In genomic region chr1:165771491-165771897, GRCm38 (mm10) we compare ENCODE assay signal across 8 mouse cellular contexts. TPM values are rescaled to one million over a fixed set of nuclear protein-coding genes. Genes with fewer than 3 reads are reported as not detected.
DNase-seq lines count a peak whose midpoint lies in the region; ATAC-seq and TF ChIP-seq lines count a peak whose summit lies in the region.

No protein-coding gene starts in this region.

- H3K9ac ChIP-seq in hindbrain, embryonic 16.5 days (ENCODE audit: low read depth, low read length), result no peak overlapping the region

- ATAC-seq in hindbrain, embryonic 16.5 days, result peak; percentile 68
- ATAC-seq in megakaryocyte-erythroid progenitor cell, adult 5-6 weeks (replicated peaks; ENCODE audit: low FRiP score, low TSS enrichment, poor library complexity, severe bottlenecking), result peak; percentile 78

- intact Hi-C loops in gastrocnemius, adult 2 months (cut with DNase I), result loop anchor here (10.0 kb wide), 2 partner anchors 233 to 603 kb away; partner anchors contain the start of genes Pou2f1 and Tada1
- intact Hi-C loops in left cerebral cortex, postnatal 25 days (cut with DNase I), result loop anchor here (10.0 kb wide), 1 partner anchor 593 kb away; no protein-coding TSS in a partner anchor

- H3K4me1 ChIP-seq in hindbrain, embryonic 16.5 days (ENCODE audit: control insufficient read depth, insufficient read depth, low read depth, low read length), result peaks cover 5% of the 10 kb centered on the region; the same call in 1 of the 2 replicates

- WGBS in hindbrain, embryonic 16.5 days, result 2% methylated on average over 12 of the region's 12 CpGs

- H3K36me3 ChIP-seq in hindbrain, embryonic 16.5 days (ENCODE audit: control insufficient read depth, insufficient read depth, low read length), result peaks cover 4% of the 10 kb centered on the region; the same call in 1 of the 2 replicates

- DNase-seq in ZHBTc4 (ENCODE audit: low read depth, low spot score), result peak; percentile 95
- DNase-seq in cerebellum, postnatal 36 days, result peak; percentile 65 to 67
- peak; percentile 84 for DNase-seq in gastrocnemius, adult 2 months
- DNase-seq in left cerebral cortex, postnatal 25 days (ENCODE audit: low spot score in 2 of 2), result peak; percentile 54
- DNase-seq in right cerebral cortex, postnatal 14 days, result peak; percentile 70
- peak; percentile 71 to 81 for DNase-seq in urinary bladder, postnatal 36 days (ENCODE audit: low spot score in 2 of 2)

- H3K4me3 ChIP-seq in gastrocnemius, adult 2 months, result peak overlapping the region; percentile 33; the same call in 1 of the 2 replicates
- no peak overlapping the region for H3K4me3 ChIP-seq in hindbrain, embryonic 16.5 days (ENCODE audit: low read length)

- H3K27me3 ChIP-seq in hindbrain, embryonic 16.5 days (replicated peaks; ENCODE audit: control insufficient read depth, insufficient read depth, low read length), result peaks cover 6% of the 10 kb centered on the region; the same call in 1 of the 2 replicates

- H3K9me3 ChIP-seq in hindbrain, embryonic 16.5 days (ENCODE audit: control insufficient read depth, low read length), result no peaks in the 10 kb centered on the region

- peak overlapping the region; percentile 12; the same call in 1 of the 2 replicates for H3K27ac ChIP-seq in gastrocnemius, adult 2 months
- H3K27ac ChIP-seq in hindbrain, embryonic 16.5 days (ENCODE audit: low read depth, low read length), result no peak overlapping the region

- peak; percentile 95 for TF ChIP-seq CTCF in gastrocnemius, adult 2 months (IDR thresholded peaks at IDR 0.05)

- H3K4me2 ChIP-seq in hindbrain, embryonic 16.5 days (ENCODE audit: low read length), result peak overlapping the region; percentile 20; the same call in 1 of the 2 replicates

RNA-seq across cellular contexts. Expression of gene Creg1, which starts 7.9 kb away (rescaled TPM):
- total RNA-seq in gastrocnemius, adult 2 months (2021), result 10 to 100 TPM; 46.2 to 67.4 TPM
- 42.8 and 42.9 TPM in 2 replicates for polyA plus RNA-seq in hindbrain, embryonic 16.5 days (2015; fragmentation: Nextera tagmentation; extraction: Ambion mirVana)
- 10 to 100 TPM; 27.1 to 28.5 TPM for total RNA-seq in left cerebral cortex, postnatal 25 days (2021)
- 189 and 232 TPM in 2 replicates for total RNA-seq in megakaryocyte-erythroid progenitor cell, adult 5-6 weeks (2014; fragmentation: Nextera tagmentation)
- 159 and 165 TPM in 2 replicates for total RNA-seq in megakaryocyte-erythroid progenitor cell, adult 5-6 weeks (2017)

RNA-seq across cellular contexts. Expression of gene Cd247, which starts 17.0 kb away (rescaled TPM):
- total RNA-seq in gastrocnemius, adult 2 months (2021), result under 1 TPM; 0.17 to 0.38 TPM
- polyA plus RNA-seq in hindbrain, embryonic 16.5 days (2015; fragmentation: Nextera tagmentation; extraction: Ambion mirVana), result 0.46 and 0.77 TPM in 2 replicates
- not detected for total RNA-seq in left cerebral cortex, postnatal 25 days (2021)
- total RNA-seq in megakaryocyte-erythroid progenitor cell, adult 5-6 weeks (2014; fragmentation: Nextera tagmentation), result 6.2 and 8.1 TPM in 2 replicates
- 7.5 TPM in 1 of 2 replicates, not detected in the other for total RNA-seq in megakaryocyte-erythroid progenitor cell, adult 5-6 weeks (2017)
